Mouse (Mus musculus) embryonic stem cell, embryonic (primary cell): Measurements from ENCODE around the gene Slc28a1.

ENCODE experiments used
- CTCF ChIA-PET, 4 experiments: fragments of 300-600 bp in 2 of 4; fragments of 350-600 bp in 2 of 4; sonication (Branson Sonifier 250); formaldehyde crosslinking; loops; one replicate each; lab custom pipeline; 2022; ENCODE audit warnings: inconsistent platforms in 2 of 4; lab: Charles Lee
- POLR2A ChIA-PET, 4 experiments: fragments of 300-600 bp in 2 of 4; fragments of 350-600 bp in 2 of 4; sonication (Branson Sonifier 250); formaldehyde crosslinking; loops; one replicate each; lab custom pipeline; 2022; ENCODE audit warnings: antibody characterized with exemption in 4 of 4, inconsistent platforms in 1 of 4; lab: Charles Lee

Gene Slc28a1

GRCm38 (mm10) chr7:81110791-81111190 lies 3.8 kb upstream of the Slc28a1 start:
- CTCF ChIA-PET = interaction anchor here in 3 of 4 experiments (0.6 to 1.7 kb wide), 6 partner anchors 17 to 253 kb away, joined by 3 to 6 read pairs (median 4); no protein-coding TSS in a partner anchor

GRCm38 (mm10) chr7:81111729-81112128 lies 2.9 kb upstream of the Slc28a1 start:
- ChIA-PET POLR2A (interaction anchor here (0.6 to 4.5 kb wide), 32 partner anchors 9 to 511 kb away, joined by 3 to 32 read pairs (median 6); partner anchors contain the start of gene Rps17 (in 1 of the 4)), CTCF (interaction anchor here in 3 of 4 experiments (0.5 to 2.1 kb wide), 8 partner anchors 12 to 511 kb away, joined by 3 to 8 read pairs (median 5); no protein-coding TSS in a partner anchor)

More at GRCm38 (mm10) chr7:81110791-81111190, 3.8 kb upstream of the Slc28a1 start:
- POLR2A ChIA-PET = interaction anchor here (0.8 to 4.5 kb wide), 50 partner anchors 9 to 267 kb away, joined by 3 to 32 read pairs (median 5); partner anchors contain the start of gene Wdr73 (in 1 of the 4)

- POLR2A ChIA-PET = interaction anchor here in 3 of 4 experiments (0.5 to 4.5 kb wide), 45 partner anchors 8 to 268 kb away, joined by 3 to 32 read pairs (median 4); partner anchors contain the start of gene Rps17 (in 2 of the 3)
- CTCF ChIA-PET = interaction anchor here (0.6 to 2.1 kb wide), 15 partner anchors 13 to 255 kb away, joined by 3 to 10 read pairs (median 4); no protein-coding TSS in a partner anchor
Measured at GRCm38 (mm10) chr7:81112686-81113360, 1.8 kb upstream of the Slc28a1 start.

- CTCF ChIA-PET = interaction anchor here in 2 of 4 experiments (0.6 to 0.7 kb wide), 2 partner anchors 129 to 505 kb away, joined by 3 to 6 read pairs; no protein-coding TSS in a partner anchor
- POLR2A ChIA-PET = interaction anchor here in 3 of 4 experiments (0.5 to 6.5 kb wide), 11 partner anchors 10 to 318 kb away, joined by 3 to 31 read pairs (median 4); no protein-coding TSS in a partner anchor
Measured at GRCm38 (mm10) chr7:81121099-81121498, 6.5 kb downstream of the Slc28a1 start.

GRCm38 (mm10) chr7:81122808-81123207 lies 8.2 kb downstream of the Slc28a1 start:
- ChIA-PET CTCF (interaction anchor here in 2 of 4 experiments (0.6 to 1.3 kb wide), 3 partner anchors 12 to 344 kb away, joined by 3 read pairs; no protein-coding TSS in a partner anchor), POLR2A (interaction anchor here (0.6 to 6.5 kb wide), 15 partner anchors 12 to 1777 kb away, joined by 3 to 31 read pairs (median 4); no protein-coding TSS in a partner anchor)

GRCm38 (mm10) chr7:81123553-81123952 lies 9.0 kb downstream of the Slc28a1 start:
- POLR2A ChIA-PET = interaction anchor here (0.6 to 6.5 kb wide), 12 partner anchors 8 to 235 kb away, joined by 3 to 31 read pairs (median 4); no protein-coding TSS in a partner anchor
- CTCF ChIA-PET = no interaction called here

GRCm38 (mm10) chr7:81124773-81125172 lies 10.2 kb downstream of the Slc28a1 start:
- ChIA-PET CTCF (interaction anchor here in 1 of 4 experiments (0.7 kb wide), 1 partner anchor 51 kb away, joined by 3 read pairs; no protein-coding TSS in a partner anchor), POLR2A (interaction anchor here in 3 of 4 experiments (0.6 to 6.5 kb wide), 10 partner anchors 9 to 61 kb away, joined by 3 to 31 read pairs (median 6); no protein-coding TSS in a partner anchor)

- CTCF ChIA-PET = interaction anchor here in 1 of 4 experiments (0.7 kb wide), 2 partner anchors 16 to 52 kb away, joined by 3 read pairs; no protein-coding TSS in a partner anchor
- POLR2A ChIA-PET = interaction anchor here in 2 of 4 experiments (0.9 to 6.5 kb wide), 11 partner anchors 9 to 236 kb away, joined by 3 to 31 read pairs (median 9); no protein-coding TSS in a partner anchor
Measured at GRCm38 (mm10) chr7:81125215-81126175, 10.9 kb downstream of the Slc28a1 start.

- ChIA-PET CTCF (interaction anchor here in 1 of 4 experiments (0.7 kb wide), 1 partner anchor 20 kb away, joined by 3 read pairs; no protein-coding TSS in a partner anchor), POLR2A (interaction anchor here in 3 of 4 experiments (0.9 to 2.8 kb wide), 6 partner anchors 10 to 208 kb away, joined by 3 to 19 read pairs (median 3); no protein-coding TSS in a partner anchor)
Measured at GRCm38 (mm10) chr7:81131864-81132263, 17.3 kb downstream of the Slc28a1 start.

- CTCF ChIA-PET = interaction anchor here in 2 of 4 experiments (0.6 to 0.9 kb wide), 2 partner anchors 62 to 252 kb away, joined by 3 read pairs; no protein-coding TSS in a partner anchor
- POLR2A ChIA-PET = interaction anchor here in 2 of 4 experiments (0.6 to 2.8 kb wide), 11 partner anchors 9 to 995 kb away, joined by 3 to 19 read pairs (median 4); partner anchors contain the start of gene Rps17 (in 1 of the 2)
Measured at GRCm38 (mm10) chr7:81132851-81133279, 18.3 kb downstream of the Slc28a1 start.

- POLR2A ChIA-PET = interaction anchor here in 2 of 4 experiments (0.6 to 2.8 kb wide), 16 partner anchors 8 to 994 kb away, joined by 3 to 19 read pairs (median 4); partner anchors contain the start of gene Rps17 (in 1 of the 2)
- CTCF ChIA-PET = interaction anchor here in 1 of 4 experiments (0.6 kb wide), 1 partner anchor 61 kb away, joined by 3 read pairs; no protein-coding TSS in a partner anchor
Measured at GRCm38 (mm10) chr7:81133416-81133815, 18.8 kb downstream of the Slc28a1 start.

GRCm38 (mm10) chr7:81133941-81134340 lies 19.3 kb downstream of the Slc28a1 start:
- ChIA-PET POLR2A (interaction anchor here (0.5 to 10.6 kb wide), 31 partner anchors 8 to 629 kb away, joined by 3 to 176 read pairs (median 5); partner anchors contain the start of gene Ramac (in 1 of the 4)), CTCF (interaction anchor here (0.5 to 1.0 kb wide), 8 partner anchors 11 to 1557 kb away, joined by 3 to 6 read pairs (median 4); no protein-coding TSS in a partner anchor)

- ChIA-PET POLR2A (interaction anchor here (0.5 to 10.6 kb wide), 33 partner anchors 9 to 628 kb away, joined by 3 to 176 read pairs (median 4); partner anchors contain the start of gene Ramac (in 1 of the 4)), CTCF (interaction anchor here (0.5 to 1.0 kb wide), 9 partner anchors 12 to 1558 kb away, joined by 3 to 6 read pairs (median 3); no protein-coding TSS in a partner anchor)
Measured at GRCm38 (mm10) chr7:81134614-81135067, 20.0 kb downstream of the Slc28a1 start.

GRCm38 (mm10) chr7:81137292-81137691 lies 22.7 kb downstream of the Slc28a1 start:
- CTCF ChIA-PET = interaction anchor here in 2 of 4 experiments (0.6 to 1.5 kb wide), 7 partner anchors 17 to 280 kb away, joined by 3 to 7 read pairs (median 4); partner anchors contain the start of gene Slc28a1 (in 1 of the 2)
- POLR2A ChIA-PET = interaction anchor here (0.6 to 10.6 kb wide), 51 partner anchors 9 to 626 kb away, joined by 3 to 176 read pairs (median 4); partner anchors contain the start of genes Slc28a1 (in 2 of the 4), Wdr73 (in 2 of the 4), Ramac (in 1 of the 4) and Rps17 (in 1 of the 4)

GRCm38 (mm10) chr7:81139100-81139499 lies 24.5 kb downstream of the Slc28a1 start:
- ChIA-PET CTCF (no interaction called here), POLR2A (interaction anchor here in 3 of 4 experiments (0.6 to 10.6 kb wide), 13 partner anchors 7 to 238 kb away, joined by 3 to 176 read pairs (median 4); partner anchors contain the start of gene Wdr73 (in 1 of the 3))
